Mouse (Mus musculus): Measurements from ENCODE around the gene Cdkn2b. TPM values are rescaled to one million over a fixed set of nuclear protein-coding genes. Genes with fewer than 3 reads are reported as not detected.

Cdkn2b gene
- total and polyA plus RNA-seq, 2 experiments from 2014 or later: 2.3 to 5.7 TPM

- ATAC-seq (no peak), DNase-seq (ENCODE audit: low spot score) (no peak)
- 72% methylated on average over 9 of the region's 9 CpGs for WGBS
- H3K4me2 ChIP-seq (ENCODE audit: low read depth, low read length): no peak overlapping the region
- no peak overlapping the region for H3K27ac ChIP-seq
- no peaks in the 10 kb centered on the region for H3K36me3 ChIP-seq (ENCODE audit: insufficient read depth, low read length)
- H3K27me3 ChIP-seq (ENCODE audit: insufficient read depth, low read length): no peaks in the 10 kb centered on the region
- no peaks in the 10 kb centered on the region for H3K4me1 ChIP-seq (ENCODE audit: insufficient read depth, low read length)
- H3K4me3 ChIP-seq (ENCODE audit: low read length): no peak overlapping the region
- no peaks in the 10 kb centered on the region for H3K9me3 ChIP-seq (ENCODE audit: low read length)
- TF ChIP-seq CTCF (IDR thresholded peaks at IDR 0.05; ENCODE audit: low read depth): no peak
- no peak overlapping the region for H3K9ac ChIP-seq (replicated peaks; ENCODE audit: low read length)
These were observed 39.6 kb upstream of the Cdkn2b start for GRCm38 (mm10) chr4:89350391-89350790.

- Histone ChIP-seq H3K27ac (no peak overlapping the region), H3K9me3 (ENCODE audit: low read length) (no peaks in the 10 kb centered on the region), H3K36me3 (ENCODE audit: insufficient read depth, low read length) (no peaks in the 10 kb centered on the region), H3K4me2 (ENCODE audit: low read depth, low read length) (no peak overlapping the region), H3K4me1 (ENCODE audit: insufficient read depth, low read length) (no peaks in the 10 kb centered on the region), H3K27me3 (ENCODE audit: insufficient read depth, low read length) (no peaks in the 10 kb centered on the region), H3K4me3 (ENCODE audit: low read length) (no peak overlapping the region), H3K9ac (replicated peaks; ENCODE audit: low read length) (no peak overlapping the region)
- TF ChIP-seq CTCF (IDR thresholded peaks at IDR 0.05; ENCODE audit: low read depth): no peak
- DNase-seq (ENCODE audit: low spot score): no peak
- WGBS: 72% methylated on average over 5 of the region's 5 CpGs
- no peak for ATAC-seq
These were observed 38.0 kb upstream of the Cdkn2b start for GRCm38 (mm10) chr4:89348842-89349241.

GRCm38 (mm10) chr4:89313461-89313860 is 2.6 kb upstream of the Cdkn2b start:
- Histone ChIP-seq H3K4me3 (ENCODE audit: low read length) (no peak overlapping the region), H3K27me3 (ENCODE audit: insufficient read depth, low read length) (peaks cover 47% of the 10 kb centered on the region)

GRCm38 (mm10) chr4:89309996-89310395 is 843 bp downstream of the Cdkn2b start:
- no peak for TF ChIP-seq CTCF (IDR thresholded peaks at IDR 0.05; ENCODE audit: low read depth)
- Histone ChIP-seq H3K27me3 (ENCODE audit: insufficient read depth, low read length) (peaks cover 81% of the 10 kb centered on the region), H3K27ac (no peak overlapping the region), H3K4me2 (ENCODE audit: low read depth, low read length) (peak overlapping the region; percentile 76), H3K9me3 (ENCODE audit: low read length) (no peaks in the 10 kb centered on the region), H3K4me3 (ENCODE audit: low read length) (peak overlapping the region; percentile 46), H3K9ac (replicated peaks; ENCODE audit: low read length) (no peak overlapping the region), H3K4me1 (ENCODE audit: insufficient read depth, low read length) (no peaks in the 10 kb centered on the region), H3K36me3 (ENCODE audit: insufficient read depth, low read length) (no peaks in the 10 kb centered on the region)
- DNase-seq (ENCODE audit: low spot score) (no peak), ATAC-seq (no peak)
- WGBS: 3% methylated on average over 11 of the region's 11 CpGs

More at GRCm38 (mm10) chr4:89313461-89313860, 2.6 kb upstream of the Cdkn2b start:
- 31% methylated on average over 13 of the region's 13 CpGs for WGBS
- no peak for TF ChIP-seq CTCF (IDR thresholded peaks at IDR 0.05; ENCODE audit: low read depth)
- Histone ChIP-seq H3K9ac (replicated peaks; ENCODE audit: low read length) (no peak overlapping the region), H3K4me1 (ENCODE audit: insufficient read depth, low read length) (no peaks in the 10 kb centered on the region), H3K9me3 (ENCODE audit: low read length) (no peaks in the 10 kb centered on the region), H3K4me2 (ENCODE audit: low read depth, low read length) (no peak overlapping the region), H3K36me3 (ENCODE audit: insufficient read depth, low read length) (no peaks in the 10 kb centered on the region), H3K27ac (no peak overlapping the region)
- ATAC-seq (no peak), DNase-seq (ENCODE audit: low spot score) (no peak)

- H3K9me3 ChIP-seq (ENCODE audit: low read length): no peaks in the 10 kb centered on the region
- no peak overlapping the region for H3K4me2 ChIP-seq (ENCODE audit: low read depth, low read length)
- H3K4me3 ChIP-seq (ENCODE audit: low read length): no peak overlapping the region
- peaks cover 87% of the 10 kb centered on the region for H3K27me3 ChIP-seq (ENCODE audit: insufficient read depth, low read length)
- ATAC-seq: no peak
- no peak for TF ChIP-seq CTCF (IDR thresholded peaks at IDR 0.05; ENCODE audit: low read depth)
- no peaks in the 10 kb centered on the region for H3K36me3 ChIP-seq (ENCODE audit: insufficient read depth, low read length)
- no peaks in the 10 kb centered on the region for H3K4me1 ChIP-seq (ENCODE audit: insufficient read depth, low read length)
- H3K27ac ChIP-seq: no peak overlapping the region
- WGBS: 15% methylated on average over 3 of the region's 3 CpGs
- DNase-seq (ENCODE audit: low spot score): no peak
- no peak overlapping the region for H3K9ac ChIP-seq (replicated peaks; ENCODE audit: low read length)
These were observed 2.8 kb downstream of the Cdkn2b start for GRCm38 (mm10) chr4:89308001-89308400.

GRCm38 (mm10) chr4:89306798-89307365 is 4.0 kb downstream of the Cdkn2b start:
- 2% methylated on average over 25 of the region's 25 CpGs for WGBS
- H3K4me2 ChIP-seq (ENCODE audit: low read depth, low read length): no peak overlapping the region
- no peak for ATAC-seq
- no peaks in the 10 kb centered on the region for H3K36me3 ChIP-seq (ENCODE audit: insufficient read depth, low read length)
- no peaks in the 10 kb centered on the region for H3K9me3 ChIP-seq (ENCODE audit: low read length)
- H3K27me3 ChIP-seq (ENCODE audit: insufficient read depth, low read length): peaks cover 88% of the 10 kb centered on the region
- no peaks in the 10 kb centered on the region for H3K4me1 ChIP-seq (ENCODE audit: insufficient read depth, low read length)
- H3K9ac ChIP-seq (replicated peaks; ENCODE audit: low read length): no peak overlapping the region
- H3K4me3 ChIP-seq (ENCODE audit: low read length): no peak overlapping the region
- DNase-seq (ENCODE audit: low spot score): no peak
- no peak overlapping the region for H3K27ac ChIP-seq
- no peak for TF ChIP-seq CTCF (IDR thresholded peaks at IDR 0.05; ENCODE audit: low read depth)

GRCm38 (mm10) chr4:89305691-89306090 is 5.1 kb downstream of the Cdkn2b start:
- 8% methylated on average over 3 of the region's 3 CpGs for WGBS
- no peak overlapping the region for H3K4me3 ChIP-seq (ENCODE audit: low read length)
- no peak for DNase-seq (ENCODE audit: low spot score)
- H3K9ac ChIP-seq (replicated peaks; ENCODE audit: low read length): no peak overlapping the region
- H3K27ac ChIP-seq: no peak overlapping the region
- no peak overlapping the region for H3K4me2 ChIP-seq (ENCODE audit: low read depth, low read length)
- H3K36me3 ChIP-seq (ENCODE audit: insufficient read depth, low read length): no peaks in the 10 kb centered on the region
- peaks cover 89% of the 10 kb centered on the region for H3K27me3 ChIP-seq (ENCODE audit: insufficient read depth, low read length)
- H3K4me1 ChIP-seq (ENCODE audit: insufficient read depth, low read length): no peaks in the 10 kb centered on the region
- no peak for ATAC-seq
- H3K9me3 ChIP-seq (ENCODE audit: low read length): no peaks in the 10 kb centered on the region
- no peak for TF ChIP-seq CTCF (IDR thresholded peaks at IDR 0.05; ENCODE audit: low read depth)
